Mouse (Mus musculus): ENCODE measurements around the gene Cdk17. TPM values are rescaled to one million over a fixed set of nuclear protein-coding genes. Genes with fewer than 3 reads are reported as not detected.
A peak's percentile ranks its signal among the peaks of the same experiment; 100 is the strongest.

The Cdk17 gene
- polyA plus RNA-seq, 1 experiment from 2014 or later: 42.3 TPM

DNA sequence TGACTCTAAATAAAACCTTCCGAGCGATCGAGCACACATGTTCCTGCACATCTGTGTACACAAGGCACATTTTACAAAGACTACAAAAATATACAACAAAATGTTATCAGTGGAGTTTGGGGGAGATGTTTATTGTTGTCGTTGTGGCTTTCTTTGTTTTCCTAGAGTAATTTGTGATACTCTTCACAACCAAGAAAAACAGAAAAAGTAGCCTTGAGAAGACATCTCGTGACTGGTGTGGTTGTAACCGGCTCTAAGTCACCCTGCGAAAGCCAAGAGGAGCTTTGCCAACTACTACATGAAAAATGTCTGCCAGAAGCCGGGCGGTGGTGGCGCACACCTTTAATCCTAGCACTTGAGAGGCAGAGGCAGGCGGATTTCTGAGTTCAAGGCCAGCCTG, 145.7 kb downstream of the Cdk17 start:
- Histone ChIP-seq H3K9ac (no peak overlapping the region), H3K27me3 (no peaks in the 10 kb centered on the region), H3K4me2 (no peak overlapping the region), H3K4me1 (replicated peaks) (peaks cover 26% of the 10 kb centered on the region), H3K27ac (replicated peaks) (no peak overlapping the region), H3K4me3 (no peak overlapping the region), H3K36me3 (no peaks in the 10 kb centered on the region), H3K9me3 (no peaks in the 10 kb centered on the region)
- 83% methylated on average over 11 of the region's 11 CpGs for WGBS
- no peak for ATAC-seq (ENCODE audit: low read depth)

DNA sequence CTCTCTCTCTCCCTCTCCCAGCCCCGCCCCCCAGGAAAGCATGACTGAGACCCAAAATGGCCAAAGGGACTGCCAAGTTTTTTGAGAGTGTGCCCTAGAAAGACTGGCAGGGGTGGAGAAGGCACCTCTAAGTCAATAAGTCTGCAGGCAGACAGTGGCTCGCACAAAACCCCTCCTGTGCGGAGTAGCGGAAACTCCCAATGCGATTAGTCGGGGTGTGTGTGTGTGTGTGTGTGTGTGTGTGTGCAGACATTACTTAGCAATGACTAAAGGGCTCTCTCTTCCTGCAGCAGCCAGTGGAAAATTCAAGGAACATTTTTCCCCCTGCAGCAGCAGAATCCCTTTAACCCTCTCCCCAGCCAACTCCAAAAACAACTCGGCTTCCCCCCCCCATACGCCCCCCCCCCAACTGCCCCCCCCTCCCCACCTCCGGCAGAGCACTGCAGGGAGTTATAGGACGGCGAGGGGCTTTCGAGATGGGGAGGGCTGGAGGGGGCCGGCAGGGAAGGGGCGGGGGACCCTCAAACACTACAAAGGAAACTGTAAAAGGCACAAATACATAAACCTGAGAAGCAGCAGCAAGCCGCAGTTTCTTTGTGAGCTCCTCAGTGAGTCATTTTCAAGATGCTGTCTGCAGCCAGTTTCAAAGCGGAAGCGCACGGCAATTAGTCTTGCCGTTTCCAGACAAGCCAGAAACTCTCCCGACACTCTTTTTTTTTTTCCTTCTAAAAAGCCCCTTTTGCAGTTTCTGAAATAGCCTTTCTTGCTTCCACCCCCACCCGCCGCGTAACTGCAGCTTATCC, 148.7 kb downstream of the Cdk17 start:
- 2% methylated on average over 21 of the region's 23 CpGs for WGBS
- no peaks in the 10 kb centered on the region for H3K36me3 ChIP-seq
- peaks cover 27% of the 10 kb centered on the region for H3K4me1 ChIP-seq (replicated peaks)
- no peaks in the 10 kb centered on the region for H3K27me3 ChIP-seq
- ATAC-seq (ENCODE audit: low read depth): peak; percentile 55; the same call in 1 of the 2 replicates
- H3K4me2 ChIP-seq: peak overlapping the region; percentile 91
- H3K27ac ChIP-seq (replicated peaks): peak overlapping the region; percentile 81
- H3K9ac ChIP-seq: peak overlapping the region; percentile 84
- H3K9me3 ChIP-seq: no peaks in the 10 kb centered on the region
- H3K4me3 ChIP-seq: peak overlapping the region; percentile 59

DNA sequence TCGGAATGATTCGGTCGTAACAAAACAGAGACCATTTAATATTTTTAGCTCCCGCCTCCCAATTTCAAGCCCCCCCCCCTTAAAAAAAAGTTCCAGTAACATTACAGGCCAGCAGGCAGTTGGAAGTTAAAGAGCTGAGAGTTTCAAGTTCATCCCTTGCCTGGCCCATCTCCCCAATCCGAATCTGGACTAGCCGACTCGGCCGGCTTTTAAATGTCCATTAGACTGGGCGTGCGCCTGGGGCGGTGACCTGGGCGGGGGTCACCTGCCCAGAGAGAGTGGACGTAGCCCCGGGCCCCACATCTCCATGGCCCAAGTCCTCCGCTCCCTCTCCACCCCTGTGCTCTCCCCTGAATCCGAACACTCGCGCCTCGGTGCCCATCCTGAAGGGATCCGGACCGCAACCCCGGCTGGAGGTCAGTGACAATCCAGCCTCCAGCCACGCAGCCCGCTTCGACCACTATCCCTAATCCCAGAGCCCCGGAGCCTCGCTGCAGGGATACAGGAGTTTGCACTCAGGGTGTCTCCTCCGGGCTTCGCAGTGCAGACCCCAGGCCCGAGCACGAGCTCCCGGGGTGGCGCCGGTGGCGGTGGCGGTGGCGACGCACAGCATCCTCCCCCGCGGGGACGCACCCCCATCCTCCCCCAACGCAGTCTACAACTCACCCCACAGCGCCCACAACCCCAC, 149.4 kb downstream of the Cdk17 start:
- Histone ChIP-seq H3K9ac (peak overlapping the region; percentile 84), H3K36me3 (no peaks in the 10 kb centered on the region), H3K4me2 (peak overlapping the region; percentile 91), H3K9me3 (no peaks in the 10 kb centered on the region), H3K4me3 (peak overlapping the region; percentile 59), H3K4me1 (replicated peaks) (peaks cover 27% of the 10 kb centered on the region), H3K27me3 (no peaks in the 10 kb centered on the region), H3K27ac (replicated peaks) (peak overlapping the region; percentile 81)
- ATAC-seq (ENCODE audit: low read depth): peak; percentile 48; the same call in 1 of the 2 replicates
- WGBS: under 1% methylated on average over 43 of the region's 43 CpGs

DNA sequence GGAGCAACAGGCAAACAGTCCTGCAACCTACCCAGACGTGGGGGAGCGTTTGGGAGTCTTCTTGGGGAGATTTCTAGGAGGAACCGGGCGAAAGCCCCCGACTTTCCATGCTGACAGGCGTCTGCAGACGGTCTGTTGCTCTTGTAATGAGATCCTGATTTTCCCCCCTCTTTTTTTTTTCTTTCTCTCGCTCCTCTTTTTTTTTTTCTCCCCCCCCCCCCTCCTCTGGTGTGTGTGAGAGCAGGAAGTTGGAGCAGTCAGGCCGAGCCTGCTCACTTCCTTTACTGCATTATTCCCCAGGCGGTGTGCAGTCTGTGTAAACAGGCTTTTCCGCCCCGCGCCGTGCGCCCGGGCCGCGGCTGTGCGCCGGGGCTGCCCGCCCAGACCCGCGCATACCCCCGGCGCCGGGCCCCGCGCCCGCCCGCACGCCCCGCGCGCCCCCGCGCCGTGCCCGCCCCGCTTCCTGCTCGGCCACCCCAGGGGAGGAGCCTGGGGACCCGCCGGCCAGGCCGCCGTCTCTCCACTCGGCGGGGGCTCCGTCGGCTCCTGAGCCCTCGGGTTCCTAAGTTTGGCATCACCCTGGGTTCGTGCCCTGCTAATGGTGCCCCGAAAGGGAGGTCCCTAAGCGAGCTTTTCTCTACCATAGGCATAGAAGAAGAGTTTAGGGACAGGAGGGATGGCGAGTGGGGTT, 150.2 kb downstream of the Cdk17 start, which contains the start of gene Elk3:
Gene Elk3, minus strand, starts transcription at position 415 of the 691 bp plus-strand sequence.
- Histone ChIP-seq H3K4me3 (peak within 1 kb of the TSS; percentile 59), H3K4me1 (replicated peaks) (peaks cover 27% of the 10 kb centered on the region), H3K36me3 (no peaks in the 10 kb centered on the region), H3K27ac (replicated peaks) (peak within 1 kb of the TSS; percentile 81), H3K27me3 (no peaks in the 10 kb centered on the region), H3K9ac (peak within 1 kb of the TSS; percentile 84), H3K4me2 (peak within 1 kb of the TSS; percentile 91), H3K9me3 (no peaks in the 10 kb centered on the region)
- WGBS: under 1% methylated on average over 49 of the region's 53 CpGs
- peak; percentile 75 for ATAC-seq (ENCODE audit: low read depth)

DNA sequence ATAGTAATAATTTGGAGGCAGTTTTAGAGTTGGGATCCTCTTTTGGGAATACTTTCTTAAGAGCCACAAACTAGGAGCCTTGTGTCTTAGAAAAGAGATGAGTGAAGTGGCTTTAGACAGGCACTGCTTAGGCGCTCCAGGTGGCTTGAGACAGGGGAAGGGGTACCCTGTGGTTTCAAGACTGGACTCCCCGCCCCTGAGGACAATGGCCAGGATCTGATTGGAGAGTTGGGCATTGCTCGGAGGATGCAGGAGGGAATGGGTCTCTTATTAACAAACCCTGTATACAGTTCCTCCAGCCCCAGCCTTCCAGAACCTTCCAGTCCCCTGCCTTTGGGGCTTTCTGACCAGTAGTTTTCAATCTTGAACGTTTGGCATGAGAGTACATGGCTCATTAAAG, 150.9 kb downstream of the Cdk17 start:
- Histone ChIP-seq H3K4me1 (replicated peaks) (peaks cover 22% of the 10 kb centered on the region), H3K27ac (replicated peaks) (no peak overlapping the region; the same call in 1 of the 2 replicates), H3K4me2 (peak overlapping the region; percentile 91), H3K9ac (no peak overlapping the region; the same call in 1 of the 2 replicates), H3K4me3 (peak overlapping the region; percentile 59), H3K36me3 (no peaks in the 10 kb centered on the region), H3K9me3 (no peaks in the 10 kb centered on the region), H3K27me3 (no peaks in the 10 kb centered on the region)
- 10% methylated on average over 4 of the region's 4 CpGs for WGBS
- peak; percentile 20; the same call in 1 of the 2 replicates for ATAC-seq (ENCODE audit: low read depth)

MicroRNAs encoded within 50 kb of the gene (microRNA counts, 519-probe panel; counts per million panel counts)
- not detected for microRNA mmu-miR-1931

Small RNA genes within 50 kb of the gene (microRNA-seq; reads per million reads assigned to microRNA genes)
- gene Mir1931: not detected

Other genes with a start within 250 kb of the Cdk17 start
- 0.88 and 1.3 TPM in 2 replicates for gene Cfap54, start 79.3 kb upstream of the Cdk17 start, polyA plus RNA-seq (2015; fragmentation: Nextera tagmentation; extraction: Ambion mirVana)
- gene Elk3, start 150.3 kb downstream of the Cdk17 start, polyA plus RNA-seq (2015; fragmentation: Nextera tagmentation; extraction: Ambion mirVana): 15.1 and 18.3 TPM in 2 replicates

All from neural tube, embryonic 13.5 days (tissue).